Mouse (Mus musculus) stomach, postnatal 0 days (tissue): Measurements from ENCODE around the gene Trim63.

Experiments used
- CTCF ChIP-seq: IDR thresholded peaks from 2 replicates; pipeline ENCODE4 v1.5.1; 2016; ENCODE audit warnings: antibody characterized with exemption, low read depth, mild to moderate bottlenecking, moderate library complexity
- EP300 ChIP-seq: optimal IDR thresholded peaks from 2 replicates; pipeline ENCODE3; 2016; ENCODE audit warnings: antibody characterized with exemption

DNA sequence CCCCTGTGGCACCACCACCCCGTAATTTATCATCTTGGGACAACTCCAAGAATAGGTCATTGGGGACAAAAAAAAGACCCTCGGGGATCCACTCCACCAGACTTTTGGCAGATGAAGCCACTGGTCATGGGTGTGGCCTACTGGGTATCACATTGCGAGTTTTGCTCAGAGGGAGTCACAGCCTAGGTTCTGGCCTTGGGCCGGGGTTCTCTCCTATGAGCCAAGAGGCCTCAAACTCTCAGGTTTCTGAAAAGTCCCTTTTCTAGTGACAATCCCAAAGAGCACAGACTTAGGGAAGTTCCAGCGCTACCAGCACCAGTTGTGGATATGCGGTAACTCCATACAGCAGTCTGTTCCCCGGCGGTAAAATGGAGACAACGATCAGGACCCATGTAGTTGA lies 4.3 kb upstream of the Trim63 start:
- TF ChIP-seq CTCF (no peak), EP300 (no peak)
